Mouse (Mus musculus) heart, embryonic 14.5 days (tissue): ENCODE data around the gene Gpr107. TPM values are rescaled to one million over a fixed set of nuclear protein-coding genes. Genes with fewer than 3 reads are reported as not detected.
A peak's percentile ranks its signal among the peaks of the same experiment; 100 is the strongest.
"Not testable (repeated sequence)": the region's sequence is repeated elsewhere in the genome, so short reads cannot be mapped to it uniquely, and the experiment has no call there.

Experiments used
- ATAC-seq: fragments of 200-750 bp; cut with Nextera tagmentation; 2 replicates; pipeline ENCODE4 v1.8.0; 2017; ENCODE audit warnings: low read depth, moderate TSS enrichment; ENCODE audit not compliant: insufficient number of reproducible peaks, insufficient read depth, low FRiP score
- H3K27ac ChIP-seq, 2 experiments: fragments of 200-500 bp in 1 of 2; fragments of 300-500 bp in 1 of 2; sonication (generic) in 1 of 2; replicated peaks in 1 of 2; 2 replicates each; pipeline ENCODE4 v1.5.1; 2012 to 2014; ENCODE audit warnings: low read depth in 2 of 2, low read length in 2 of 2, control low read depth in 1 of 2, mild to moderate bottlenecking in 1 of 2, mixed read lengths in 1 of 2; ENCODE audit not compliant: control insufficient read depth in 1 of 2, insufficient read depth in 1 of 2
- H3K27me3 ChIP-seq: fragments of 300-500 bp; sonication (generic); 2 replicates; pipeline ENCODE4 v1.6.1; 2014; ENCODE audit warnings: mild to moderate bottlenecking, low read length, control low read depth; ENCODE audit not compliant: control insufficient read depth, insufficient read depth
- H3K36me3 ChIP-seq: fragments of 300-500 bp; sonication (generic); 2 replicates; pipeline ENCODE4 v1.6.1; 2014; ENCODE audit warnings: mild to moderate bottlenecking, control low read depth, low read length, mixed read lengths; ENCODE audit not compliant: control insufficient read depth, insufficient read depth
- H3K4me1 ChIP-seq, 2 experiments: fragments of 200-500 bp in 1 of 2; fragments of 300-500 bp in 1 of 2; sonication (generic) in 1 of 2; 2 replicates each; pipeline ENCODE4 v1.6.1; 2012 to 2014; ENCODE audit warnings: low read length in 2 of 2, control low read depth in 1 of 2, mixed read lengths in 1 of 2; ENCODE audit not compliant: control insufficient read depth in 2 of 2, insufficient read depth in 2 of 2
- H3K4me2 ChIP-seq: fragments of 300-500 bp; sonication (generic); 2 replicates; pipeline ENCODE4 v1.6.1; 2014; ENCODE audit warnings: mild to moderate bottlenecking, low read length
- H3K4me3 ChIP-seq, 2 experiments: fragments of 200-500 bp in 1 of 2; fragments of 300-500 bp in 1 of 2; sonication (generic) in 1 of 2; 2 replicates each; pipeline ENCODE4 v1.5.1; 2012 to 2014; ENCODE audit warnings: low read length in 2 of 2, mild to moderate bottlenecking in 2 of 2, control low read depth in 1 of 2, low read depth in 1 of 2, moderate library complexity in 1 of 2; ENCODE audit not compliant: control insufficient read depth in 1 of 2, insufficient read depth in 1 of 2
- H3K9ac ChIP-seq: fragments of 300-500 bp; sonication (generic); 2 replicates; pipeline ENCODE4 v1.6.1; 2014; ENCODE audit warnings: mild to moderate bottlenecking, low read length
- H3K9me3 ChIP-seq: fragments of 300-500 bp; sonication (generic); 2 replicates; pipeline ENCODE4 v1.6.1; 2016; ENCODE audit warnings: low read length, control low read depth; ENCODE audit not compliant: control insufficient read depth
- WGBS: fragments of 180-500 bp; shearing (Covaris S2); extraction: QIAGEN DNeasy Blood & Tissue Kit; methylation state at CpG from one replicate; pipeline ENCODE4 v1.1.7; 2014; 5-methylcytosine and 5-hydroxymethylcytosine counted together
- polyA plus RNA-seq: library from polyadenylated mRNA; unstranded; fragments of >200 nt; fragmentation: Nextera tagmentation; extraction: Ambion mirVana; gene quantifications from 2 replicates; pipeline ENCODE4 v1.2.1, GENCODE M21; 2014

The Gpr107 gene
- polyA plus RNA-seq, 1 experiment from 2014 or later: 27.3 TPM

- Histone ChIP-seq H3K4me3 (no peak overlapping the region), H3K27ac (0 out of 4 replicates have a peak overlapping the region, but pooled peaks of 1 of the 2 experiments have one; percentile 33), H3K9ac (no peak overlapping the region), H3K4me1 (peaks cover 29 to 47% of the 10 kb centered on the region in 2 experiments), H3K36me3 (peaks cover 1% of the 10 kb centered on the region), H3K9me3 (no peaks in the 10 kb centered on the region), H3K4me2 (no peak overlapping the region), H3K27me3 (no peaks in the 10 kb centered on the region)
- ATAC-seq: no peak
- WGBS: 85% methylated on average over 4 of the region's 4 CpGs
These were observed 9.5 kb downstream of the Gpr107 start for GRCm38 (mm10) chr2:31161620-31162019.

GRCm38 (mm10) chr2:31163361-31164118, 11.4 kb downstream of the Gpr107 start:
- H3K9ac ChIP-seq: peak overlapping the region; percentile 44; the same call in 1 of the 2 replicates
- peaks cover 29 to 39% of the 10 kb centered on the region in 2 experiments for H3K4me1 ChIP-seq

DNA sequence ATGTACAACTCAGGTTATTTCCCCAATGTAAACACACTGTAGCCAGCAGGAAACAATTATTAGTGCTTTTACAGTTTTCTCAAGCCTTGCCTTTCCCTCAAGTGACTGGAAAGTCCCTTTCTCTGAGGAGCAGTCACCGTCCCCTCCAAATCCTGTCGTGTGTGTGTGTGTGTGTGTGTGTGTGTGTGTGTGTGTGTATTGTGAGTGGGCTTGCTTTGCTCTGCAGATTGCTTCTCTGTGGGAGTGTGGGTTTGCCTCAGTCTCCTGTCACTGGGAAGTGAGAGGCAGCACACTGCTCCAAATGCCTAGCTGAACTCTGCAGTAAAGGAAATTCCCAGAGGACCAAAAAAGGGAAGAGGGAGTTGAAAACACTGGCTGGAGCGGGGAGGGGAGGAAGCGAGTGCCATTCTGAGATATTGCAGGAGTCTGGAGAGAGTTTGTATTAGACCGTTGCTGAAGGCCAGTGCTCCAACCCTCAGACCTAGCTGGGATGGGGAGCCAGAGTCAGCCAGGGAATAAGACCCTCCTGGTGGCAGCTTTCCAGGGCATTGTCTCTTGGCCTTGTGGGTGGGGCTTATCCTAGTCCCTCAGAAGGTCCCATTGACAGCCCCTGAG, 12.8 kb downstream of the Gpr107 start:
- 11% methylated on average over 5 of the region's 5 CpGs for WGBS
- Histone ChIP-seq H3K4me3 (no peak overlapping the region), H3K27me3 (no peaks in the 10 kb centered on the region), H3K36me3 (peaks cover 35% of the 10 kb centered on the region), H3K4me1 (peaks cover 29 to 37% of the 10 kb centered on the region in 2 experiments), H3K27ac (peak overlapping the region; percentile 90 to 93), H3K4me2 (peak overlapping the region; percentile 16; the same call in 1 of the 2 replicates), H3K9ac (peak overlapping the region; percentile 51), H3K9me3 (no peaks in the 10 kb centered on the region)
- peak; percentile 77 for ATAC-seq

More at GRCm38 (mm10) chr2:31163361-31164118, 11.4 kb downstream of the Gpr107 start:
- Histone ChIP-seq H3K4me2 (0 out of 2 replicates have a peak overlapping the region, but pooled peaks have one; percentile 1), H3K27me3 (no peaks in the 10 kb centered on the region), H3K9me3 (no peaks in the 10 kb centered on the region), H3K27ac (peak overlapping the region; percentile 90 to 93), H3K36me3 (peaks cover 20% of the 10 kb centered on the region), H3K4me3 (no peak overlapping the region)
- no peak for ATAC-seq
- WGBS: 44% methylated on average over 11 of the region's 11 CpGs

- Histone ChIP-seq H3K9me3 (no peaks in the 10 kb centered on the region), H3K27ac (peak overlapping the region; percentile 90 to 93), H3K4me3 (no peak overlapping the region), H3K4me2 (peak overlapping the region; percentile 16), H3K9ac (peak overlapping the region; percentile 51), H3K27me3 (no peaks in the 10 kb centered on the region), H3K4me1 (peaks cover 29 to 32% of the 10 kb centered on the region in 2 experiments), H3K36me3 (peaks cover 40% of the 10 kb centered on the region)
- ATAC-seq: 0 out of 2 replicates have a peak, but pooled peaks have one; percentile 8
- WGBS: 6% methylated on average over 4 of the region's 4 CpGs
These were observed 13.4 kb downstream of the Gpr107 start for GRCm38 (mm10) chr2:31165529-31165928.

- not testable (repeated sequence) for H3K9me3 ChIP-seq, H3K27ac ChIP-seq, H3K4me3 ChIP-seq, ATAC-seq, H3K4me2 ChIP-seq, H3K27me3 ChIP-seq, H3K9ac ChIP-seq
- peaks cover 29 to 32% of the 10 kb centered on the region in 2 experiments for H3K4me1 ChIP-seq
- WGBS: 97% methylated on average over 2 of the region's 2 CpGs
- peaks cover 61% of the 10 kb centered on the region for H3K36me3 ChIP-seq
These were observed 15.5 kb downstream of the Gpr107 start for GRCm38 (mm10) chr2:31167571-31167970.

- ATAC-seq: peak; percentile 58; the same call in 1 of the 2 replicates
- peak overlapping the region; percentile 41 to 42 for H3K27ac ChIP-seq
These were observed 16.9 kb downstream of the Gpr107 start for GRCm38 (mm10) chr2:31169001-31169400.

DNA sequence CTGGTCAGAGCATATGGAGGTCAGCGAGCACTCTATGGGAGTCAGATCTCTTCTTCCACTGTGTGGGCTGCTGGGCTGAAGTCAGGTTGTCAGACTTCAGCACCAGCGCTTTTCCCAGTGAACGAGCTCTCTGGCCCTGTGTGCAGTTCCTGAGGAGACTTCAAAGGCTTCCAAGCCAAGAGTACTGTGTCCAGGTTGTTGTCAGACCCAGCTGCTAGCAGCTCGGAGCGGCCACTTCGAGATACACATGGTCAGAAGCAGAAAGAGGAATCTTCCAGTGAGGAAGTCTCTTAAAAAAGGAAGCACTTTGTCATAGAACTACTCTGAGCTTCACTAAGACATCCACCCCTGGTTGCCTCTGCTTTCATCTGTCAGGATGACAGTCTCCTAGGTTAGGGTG, 18.0 kb downstream of the Gpr107 start:
- Histone ChIP-seq H3K27ac (0 out of 4 replicates have a peak overlapping the region, but pooled peaks of 1 of the 2 experiments have one; percentile 24), H3K9ac (no peak overlapping the region), H3K27me3 (no peaks in the 10 kb centered on the region), H3K4me2 (no peak overlapping the region), H3K9me3 (no peaks in the 10 kb centered on the region), H3K4me1 (peaks cover 8 to 10% of the 10 kb centered on the region in 2 experiments), H3K36me3 (peaks cover 87% of the 10 kb centered on the region), H3K4me3 (no peak overlapping the region)
- ATAC-seq: no peak
- 87% methylated on average over 6 of the region's 6 CpGs for WGBS

More at GRCm38 (mm10) chr2:31169001-31169400, 16.9 kb downstream of the Gpr107 start:
- H3K9ac ChIP-seq: no peak overlapping the region
- 50% methylated on average over 10 of the region's 10 CpGs for WGBS
- no peaks in the 10 kb centered on the region for H3K27me3 ChIP-seq
- H3K4me3 ChIP-seq: no peak overlapping the region
- no peak overlapping the region for H3K4me2 ChIP-seq
- H3K4me1 ChIP-seq: peaks cover 18 to 21% of the 10 kb centered on the region in 2 experiments
- no peaks in the 10 kb centered on the region for H3K9me3 ChIP-seq
- H3K36me3 ChIP-seq: peaks cover 75% of the 10 kb centered on the region
